Mouse (Mus musculus): ENCODE results near the gene Nr2e3. TPM values are rescaled to one million over a fixed set of nuclear protein-coding genes. Genes with fewer than 3 reads are reported as not detected.

Gene Nr2e3
- polyA plus RNA-seq (2015; fragmentation: Nextera tagmentation; extraction: Ambion mirVana): not detected in 2 replicates

DNA sequence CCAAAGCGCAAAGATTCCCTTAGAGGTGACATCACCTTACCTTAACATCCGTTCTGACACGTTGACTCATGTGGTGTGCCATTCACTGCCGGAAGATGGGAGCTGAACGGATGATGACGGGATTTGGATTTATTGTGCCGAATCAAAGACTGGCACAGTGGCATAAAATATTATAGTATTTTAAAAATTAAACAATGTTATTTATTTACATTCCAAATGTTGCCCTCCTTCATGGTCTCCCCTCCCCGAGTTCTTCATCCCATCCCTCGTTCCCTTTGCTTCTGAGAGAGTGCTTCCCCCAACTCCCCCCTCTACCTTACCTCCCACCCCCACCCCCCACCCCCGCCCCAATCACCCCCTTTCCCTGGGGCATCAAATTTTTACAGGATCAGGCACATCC lies at the start of gene Nr2e3:
TSS of gene Nr2e3 (minus strand) at position 101 of the 400 bp plus-strand sequence.
- Histone ChIP-seq H3K4me3 (ENCODE audit: low read length) (no peak within 1 kb of the TSS), H3K9me3 (replicated peaks; ENCODE audit: control insufficient read depth, low read length) (no peaks in the 10 kb centered on the region), H3K27ac (ENCODE audit: low read length) (no peak within 1 kb of the TSS), H3K27me3 (ENCODE audit: control insufficient read depth, insufficient read depth, low read length) (no peaks in the 10 kb centered on the region), H3K9ac (ENCODE audit: low read length) (no peak within 1 kb of the TSS), H3K36me3 (ENCODE audit: control insufficient read depth, insufficient read depth) (no peaks in the 10 kb centered on the region), H3K4me2 (ENCODE audit: low read depth, low read length) (no peak within 1 kb of the TSS), H3K4me1 (ENCODE audit: control insufficient read depth, insufficient read depth, low read length) (peaks cover 19% of the 10 kb centered on the region)
- ATAC-seq (replicated peaks; ENCODE audit: extremely low read depth, insufficient read depth, low FRiP score): no peak
- WGBS: 85% methylated on average over 10 of the region's 10 CpGs

DNA sequence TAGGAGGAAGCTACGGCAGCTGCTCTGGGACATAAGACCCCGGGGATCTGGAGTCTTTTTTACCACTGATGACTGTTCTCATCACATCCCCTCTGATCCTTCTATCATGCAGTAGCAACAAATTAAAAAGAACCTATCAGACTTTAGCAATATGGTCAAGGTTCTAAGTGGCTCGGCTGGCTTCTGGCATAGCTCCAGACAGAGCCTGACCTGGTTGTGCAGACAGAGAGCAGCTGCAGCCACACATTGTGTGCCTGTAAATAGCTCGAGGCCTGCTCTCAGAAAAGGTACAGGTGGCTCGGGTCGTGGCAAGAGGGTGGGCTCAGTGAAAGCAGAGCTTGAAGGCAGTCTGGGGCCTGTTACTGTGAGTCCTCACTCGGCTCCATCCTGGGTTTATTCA lies 48.5 kb upstream of the Nr2e3 start:
- ATAC-seq (replicated peaks; ENCODE audit: extremely low read depth, insufficient read depth, low FRiP score): 0 out of 2 replicates have a peak, but pooled peaks have one; percentile 37
- Histone ChIP-seq H3K27me3 (ENCODE audit: control insufficient read depth, insufficient read depth, low read length) (no peaks in the 10 kb centered on the region), H3K4me1 (ENCODE audit: control insufficient read depth, insufficient read depth, low read length) (peaks cover 7% of the 10 kb centered on the region; the same call in 1 of the 2 replicates), H3K9ac (ENCODE audit: low read length) (no peak overlapping the region), H3K4me3 (ENCODE audit: low read length) (no peak overlapping the region), H3K36me3 (ENCODE audit: control insufficient read depth, insufficient read depth) (no peaks in the 10 kb centered on the region), H3K27ac (ENCODE audit: low read length) (0 out of 2 replicates have a peak overlapping the region, but pooled peaks have one; percentile 7), H3K9me3 (replicated peaks; ENCODE audit: control insufficient read depth, low read length) (peaks cover 4% of the 10 kb centered on the region; the same call in 1 of the 2 replicates), H3K4me2 (ENCODE audit: low read depth, low read length) (no peak overlapping the region)
- WGBS: 43% methylated on average over 7 of the region's 7 CpGs

DNA sequence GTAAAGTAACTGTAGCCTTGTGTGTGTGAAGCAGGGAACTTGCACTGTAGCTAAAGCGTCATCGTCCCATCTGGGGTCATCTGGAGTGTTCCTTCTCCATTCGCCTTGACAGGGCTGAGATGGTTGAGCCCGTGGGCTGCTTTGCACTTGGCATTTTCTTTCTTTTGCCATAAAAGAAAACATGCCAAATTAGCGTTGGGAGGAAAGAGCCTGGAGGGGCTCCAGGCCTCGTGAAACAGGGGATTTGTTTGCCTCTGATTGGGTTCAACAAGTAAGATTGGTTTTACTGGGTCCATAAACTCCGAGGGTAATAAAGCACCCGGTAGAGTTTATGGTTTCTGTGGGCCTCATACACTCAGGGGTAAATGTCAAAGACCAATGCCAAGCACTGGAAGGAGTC lies 41.9 kb upstream of the Nr2e3 start:
- H3K9ac ChIP-seq (ENCODE audit: low read length): no peak overlapping the region
- ATAC-seq (replicated peaks; ENCODE audit: extremely low read depth, insufficient read depth, low FRiP score): no peak
- no peaks in the 10 kb centered on the region for H3K36me3 ChIP-seq (ENCODE audit: control insufficient read depth, insufficient read depth)
- H3K4me2 ChIP-seq (ENCODE audit: low read depth, low read length): no peak overlapping the region
- no peaks in the 10 kb centered on the region for H3K27me3 ChIP-seq (ENCODE audit: control insufficient read depth, insufficient read depth, low read length)
- H3K4me3 ChIP-seq (ENCODE audit: low read length): no peak overlapping the region
- no peak overlapping the region for H3K27ac ChIP-seq (ENCODE audit: low read length)
- H3K9me3 ChIP-seq (replicated peaks; ENCODE audit: control insufficient read depth, low read length): peaks cover 4% of the 10 kb centered on the region; the same call in 1 of the 2 replicates
- H3K4me1 ChIP-seq (ENCODE audit: control insufficient read depth, insufficient read depth, low read length): no peaks in the 10 kb centered on the region
- WGBS: 81% methylated on average over 8 of the region's 8 CpGs

DNA sequence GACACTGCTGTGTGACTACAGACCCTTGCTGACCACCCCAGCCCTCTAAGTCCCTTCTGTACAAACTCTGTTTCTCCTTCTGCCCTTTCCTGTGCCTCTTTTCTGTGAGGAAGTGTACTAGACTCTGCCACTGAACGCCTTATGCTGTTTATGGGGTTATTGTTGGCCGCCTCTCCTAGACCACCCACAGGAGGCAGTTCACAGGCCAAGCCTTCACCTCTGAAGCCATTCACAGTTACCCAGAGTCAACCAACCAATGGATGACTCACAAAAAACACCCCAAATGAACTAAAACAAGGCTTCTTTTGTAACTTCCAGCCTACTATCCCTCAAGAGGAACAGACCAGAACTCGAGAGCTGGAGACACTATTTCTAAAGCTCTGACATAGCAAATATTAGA lies 41.0 kb upstream of the Nr2e3 start:
- Histone ChIP-seq H3K9me3 (replicated peaks; ENCODE audit: control insufficient read depth, low read length) (peaks cover 2% of the 10 kb centered on the region; the same call in 1 of the 2 replicates), H3K36me3 (ENCODE audit: control insufficient read depth, insufficient read depth) (no peaks in the 10 kb centered on the region), H3K27ac (ENCODE audit: low read length) (no peak overlapping the region), H3K27me3 (ENCODE audit: control insufficient read depth, insufficient read depth, low read length) (no peaks in the 10 kb centered on the region), H3K4me1 (ENCODE audit: control insufficient read depth, insufficient read depth, low read length) (no peaks in the 10 kb centered on the region), H3K9ac (ENCODE audit: low read length) (no peak overlapping the region), H3K4me2 (ENCODE audit: low read depth, low read length) (no peak overlapping the region), H3K4me3 (ENCODE audit: low read length) (no peak overlapping the region)
- 78% methylated on average over 3 of the region's 3 CpGs for WGBS
- ATAC-seq (replicated peaks; ENCODE audit: extremely low read depth, insufficient read depth, low FRiP score): no peak

DNA sequence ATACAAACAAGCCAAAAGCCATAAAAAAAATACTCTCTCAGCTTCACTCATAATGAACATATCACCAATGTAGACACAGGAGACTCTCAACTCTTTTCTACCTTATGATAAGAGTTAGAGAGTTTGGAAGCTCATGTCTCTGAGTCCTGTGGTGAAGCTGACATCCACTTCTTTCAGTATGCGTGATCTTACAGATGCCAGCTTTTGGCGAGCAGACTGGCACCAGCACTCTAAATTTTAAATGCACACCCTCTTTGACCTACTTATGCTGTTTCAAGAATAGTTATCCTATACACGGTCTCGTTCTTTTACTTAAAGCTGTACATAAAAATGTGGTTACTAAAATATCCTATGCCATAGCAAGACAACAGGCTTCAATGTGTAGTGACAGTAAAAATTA lies 37.3 kb upstream of the Nr2e3 start:
- no peak overlapping the region for H3K9ac ChIP-seq (ENCODE audit: low read length)
- H3K4me1 ChIP-seq (ENCODE audit: control insufficient read depth, insufficient read depth, low read length): no peaks in the 10 kb centered on the region
- H3K27me3 ChIP-seq (ENCODE audit: control insufficient read depth, insufficient read depth, low read length): no peaks in the 10 kb centered on the region
- H3K4me3 ChIP-seq (ENCODE audit: low read length): no peak overlapping the region
- no peaks in the 10 kb centered on the region for H3K9me3 ChIP-seq (replicated peaks; ENCODE audit: control insufficient read depth, low read length)
- 76% methylated on average over 4 of the region's 4 CpGs for WGBS
- ATAC-seq (replicated peaks; ENCODE audit: extremely low read depth, insufficient read depth, low FRiP score): no peak
- no peak overlapping the region for H3K27ac ChIP-seq (ENCODE audit: low read length)
- H3K36me3 ChIP-seq (ENCODE audit: control insufficient read depth, insufficient read depth): no peaks in the 10 kb centered on the region
- H3K4me2 ChIP-seq (ENCODE audit: low read depth, low read length): no peak overlapping the region

DNA sequence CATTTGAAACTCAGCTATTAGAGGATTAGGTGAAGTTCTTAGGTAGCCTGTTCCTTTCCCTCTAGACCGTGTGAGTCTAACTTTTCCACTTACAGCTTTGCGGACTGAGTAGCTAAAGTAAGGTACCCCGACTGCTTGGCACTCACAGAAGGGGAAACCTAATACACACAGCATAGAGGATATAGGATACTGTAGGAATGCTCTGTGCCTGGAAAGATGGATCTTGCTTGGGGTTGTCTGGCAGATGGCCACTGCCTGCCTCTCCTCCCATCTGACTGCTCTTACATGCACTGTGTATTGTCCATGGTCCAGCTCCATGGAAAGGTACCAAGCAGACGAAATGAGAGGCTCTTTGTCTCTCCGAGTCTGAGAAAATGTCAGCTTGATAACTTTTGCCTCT lies 30.9 kb upstream of the Nr2e3 start:
- 74% methylated on average over 5 of the region's 5 CpGs for WGBS
- Histone ChIP-seq H3K4me3 (ENCODE audit: low read length) (no peak overlapping the region), H3K4me2 (ENCODE audit: low read depth, low read length) (no peak overlapping the region), H3K36me3 (ENCODE audit: control insufficient read depth, insufficient read depth) (no peaks in the 10 kb centered on the region), H3K9ac (ENCODE audit: low read length) (no peak overlapping the region), H3K9me3 (replicated peaks; ENCODE audit: control insufficient read depth, low read length) (no peaks in the 10 kb centered on the region), H3K27me3 (ENCODE audit: control insufficient read depth, insufficient read depth, low read length) (no peaks in the 10 kb centered on the region), H3K27ac (ENCODE audit: low read length) (no peak overlapping the region), H3K4me1 (ENCODE audit: control insufficient read depth, insufficient read depth, low read length) (no peaks in the 10 kb centered on the region)
- no peak for ATAC-seq (replicated peaks; ENCODE audit: extremely low read depth, insufficient read depth, low FRiP score)

DNA sequence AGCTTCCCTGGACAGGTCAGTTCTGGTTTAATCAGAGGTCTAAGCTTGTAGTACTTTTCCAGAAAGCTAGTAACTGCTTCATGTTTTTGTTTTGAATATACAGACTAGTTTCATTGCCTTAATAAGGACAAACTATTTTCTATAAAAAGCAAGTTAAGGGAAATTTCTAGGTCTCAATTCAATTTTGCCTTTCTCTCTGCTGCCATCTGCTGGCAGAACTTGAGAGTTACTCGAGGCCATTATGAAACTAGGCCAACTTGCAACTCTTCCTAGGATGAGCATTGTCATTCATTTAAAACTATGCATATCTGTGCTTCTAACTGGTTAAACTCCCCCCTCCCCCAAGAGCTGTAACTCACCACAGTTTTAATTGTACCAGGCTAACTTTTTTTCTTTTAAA lies 29.4 kb upstream of the Nr2e3 start:
- 3% methylated on average over 1 of the region's 1 CpGs for WGBS
- H3K4me3 ChIP-seq (ENCODE audit: low read length): no peak overlapping the region
- H3K9ac ChIP-seq (ENCODE audit: low read length): no peak overlapping the region
- no peak overlapping the region for H3K27ac ChIP-seq (ENCODE audit: low read length)
- H3K4me1 ChIP-seq (ENCODE audit: control insufficient read depth, insufficient read depth, low read length): no peaks in the 10 kb centered on the region
- no peak overlapping the region for H3K4me2 ChIP-seq (ENCODE audit: low read depth, low read length)
- no peaks in the 10 kb centered on the region for H3K27me3 ChIP-seq (ENCODE audit: control insufficient read depth, insufficient read depth, low read length)
- H3K36me3 ChIP-seq (ENCODE audit: control insufficient read depth, insufficient read depth): no peaks in the 10 kb centered on the region
- ATAC-seq (replicated peaks; ENCODE audit: extremely low read depth, insufficient read depth, low FRiP score): no peak
- H3K9me3 ChIP-seq (replicated peaks; ENCODE audit: control insufficient read depth, low read length): no peaks in the 10 kb centered on the region

DNA sequence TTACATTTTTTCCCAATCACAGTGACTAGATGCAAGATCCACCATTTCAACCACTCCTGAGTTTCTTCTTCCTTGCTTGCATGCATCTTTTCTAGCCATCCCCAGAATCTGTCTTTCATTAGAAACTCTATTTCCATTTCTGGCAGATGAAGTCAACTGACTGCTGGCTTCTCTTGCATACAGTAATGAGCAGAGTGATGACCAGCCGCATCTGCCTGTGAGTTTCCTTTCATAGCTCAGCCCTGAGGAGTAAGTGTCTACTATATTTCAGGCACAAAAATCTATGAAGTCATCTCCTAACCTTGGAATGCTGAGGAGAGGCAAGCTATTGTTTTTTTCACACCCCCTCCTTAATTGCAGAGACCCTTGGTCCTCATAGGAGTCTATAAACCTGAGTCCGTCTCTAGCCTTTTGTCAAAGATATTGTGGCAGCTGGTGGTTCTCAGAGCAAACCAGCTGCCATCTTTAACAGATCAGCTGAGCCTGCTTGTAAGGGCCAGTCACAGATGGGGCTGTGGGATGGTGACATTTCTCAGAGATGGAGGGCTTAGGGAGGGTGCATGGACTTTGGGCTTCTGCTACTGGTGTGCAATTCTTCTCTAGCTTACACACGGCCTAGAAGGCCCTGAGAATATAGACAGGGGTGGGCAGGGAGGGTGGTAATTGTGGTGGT lies 25.6 kb upstream of the Nr2e3 start:
- no peaks in the 10 kb centered on the region for H3K36me3 ChIP-seq (ENCODE audit: control insufficient read depth, insufficient read depth)
- WGBS: 75% methylated on average over 3 of the region's 3 CpGs
- no peak for ATAC-seq (replicated peaks; ENCODE audit: extremely low read depth, insufficient read depth, low FRiP score)

DNA sequence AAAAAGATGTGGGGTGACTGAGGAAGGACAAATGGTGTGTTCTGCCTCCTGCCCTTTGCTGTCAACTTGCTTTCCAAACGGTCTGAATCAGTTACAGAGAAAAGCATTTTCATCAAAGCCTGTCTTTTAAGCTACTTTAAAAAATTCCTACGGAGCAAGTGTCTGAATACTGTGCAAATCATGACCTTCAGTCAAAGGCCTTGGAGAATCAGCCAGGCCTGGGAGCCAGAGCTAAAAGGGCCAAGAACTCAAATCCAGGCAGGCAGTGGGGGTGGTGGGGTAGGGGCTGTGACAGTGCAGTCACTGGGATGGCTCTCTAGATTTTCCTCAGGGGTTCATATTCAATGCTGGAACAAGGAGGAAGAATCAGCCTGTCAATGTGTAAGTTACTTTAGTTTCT lies 20.7 kb upstream of the Nr2e3 start:
- no peak for ATAC-seq (replicated peaks; ENCODE audit: extremely low read depth, insufficient read depth, low FRiP score)
- Histone ChIP-seq H3K27ac (ENCODE audit: low read length) (no peak overlapping the region), H3K27me3 (ENCODE audit: control insufficient read depth, insufficient read depth, low read length) (no peaks in the 10 kb centered on the region), H3K4me2 (ENCODE audit: low read depth, low read length) (no peak overlapping the region), H3K9ac (ENCODE audit: low read length) (no peak overlapping the region), H3K4me1 (ENCODE audit: control insufficient read depth, insufficient read depth, low read length) (no peaks in the 10 kb centered on the region; the same call in 1 of the 2 replicates), H3K4me3 (ENCODE audit: low read length) (no peak overlapping the region), H3K36me3 (ENCODE audit: control insufficient read depth, insufficient read depth) (no peaks in the 10 kb centered on the region), H3K9me3 (replicated peaks; ENCODE audit: control insufficient read depth, low read length) (no peaks in the 10 kb centered on the region)
- WGBS: 71% methylated on average over 2 of the region's 2 CpGs

More for the DNA sequence above, 25.6 kb upstream of the Nr2e3 start:
- no peaks in the 10 kb centered on the region for H3K27me3 ChIP-seq (ENCODE audit: control insufficient read depth, insufficient read depth, low read length)
- H3K9ac ChIP-seq (ENCODE audit: low read length): no peak overlapping the region
- no peaks in the 10 kb centered on the region for H3K9me3 ChIP-seq (replicated peaks; ENCODE audit: control insufficient read depth, low read length)
- H3K27ac ChIP-seq (ENCODE audit: low read length): no peak overlapping the region
- H3K4me1 ChIP-seq (ENCODE audit: control insufficient read depth, insufficient read depth, low read length): no peaks in the 10 kb centered on the region
- no peak overlapping the region for H3K4me2 ChIP-seq (ENCODE audit: low read depth, low read length)
- no peak overlapping the region for H3K4me3 ChIP-seq (ENCODE audit: low read length)
